Mouse (Mus musculus) CH12.LX (cell line): ENCODE data around the gene Sf3b6. TPM values are rescaled to one million over a fixed set of nuclear protein-coding genes. Genes with fewer than 3 reads are reported as not detected.

Source experiments
- DNase-seq: peaks from one replicate; pipeline ENCODE4 v3.0.0-alpha.2; 2013; ENCODE audit errors: extremely low read depth
- H3K27ac ChIP-seq: 2 replicates; pipeline ENCODE4 v1.5.1; 2012; ENCODE audit warnings: low read depth, mild to moderate bottlenecking, control low read depth, moderate library complexity; ENCODE audit not compliant: insufficient read depth
- H3K27me3 ChIP-seq: replicated peaks from 2 replicates; pipeline ENCODE3; 2012; ENCODE audit warnings: inconsistent platforms
- H3K36me3 ChIP-seq, 2 experiments: replicated peaks in 1 of 2; 2 replicates each; pipeline versions ENCODE3 to v1.6.1; 2012; ENCODE audit warnings: inconsistent platforms in 1 of 2, low read length in 1 of 2, mild to moderate bottlenecking in 1 of 2, mixed read lengths in 1 of 2, moderate library complexity in 1 of 2; ENCODE audit not compliant: control insufficient read depth in 1 of 2, insufficient read depth in 1 of 2
- H3K4me1 ChIP-seq, 2 experiments: 2 replicates each; pipeline ENCODE4 v1.6.1; 2012; ENCODE audit warnings: inconsistent platforms in 1 of 2, moderate library complexity in 1 of 2; ENCODE audit not compliant: insufficient read depth in 2 of 2, control insufficient read depth in 1 of 2
- H3K4me2 ChIP-seq: 2 replicates; pipeline ENCODE4 v1.6.1; 2012; ENCODE audit warnings: low read depth, mild to moderate bottlenecking, control low read depth; ENCODE audit not compliant: poor library complexity, insufficient read depth, severe bottlenecking
- H3K4me3 ChIP-seq, 3 experiments: fragments of 150-350 bp in 1 of 3; sonication (generic) in 1 of 3; replicated peaks in 1 of 3; 2 replicates each; pipeline versions ENCODE3 to v1.5.1; 2011 to 2012; ENCODE audit warnings: low read depth in 2 of 3, low read length in 2 of 3, mild to moderate bottlenecking in 2 of 3, moderate library complexity in 2 of 3, control low read depth in 1 of 3, improper control_type of control experiment in 1 of 3, inconsistent platforms in 1 of 3, mixed read lengths in 1 of 3; ENCODE audit not compliant: poor library complexity in 1 of 3
- H3K79me2 ChIP-seq: replicated peaks from 2 replicates; pipeline ENCODE4 v1.6.1; 2012; ENCODE audit warnings: mild to moderate bottlenecking, moderate library complexity; ENCODE audit not compliant: control insufficient read depth, poor library complexity, insufficient read depth, severe bottlenecking; ENCODE audit errors: extremely low read depth
- H3K9ac ChIP-seq: 2 replicates; pipeline ENCODE4 v1.6.1; 2012; ENCODE audit warnings: low read depth, mild to moderate bottlenecking, control low read depth, moderate library complexity; ENCODE audit not compliant: insufficient read depth
- H3K9me3 ChIP-seq: replicated peaks from 2 replicates; pipeline ENCODE3; 2012; ENCODE audit warnings: low read length, inconsistent platforms, mixed read lengths
- BHLHE40 ChIP-seq: IDR thresholded peaks from 2 replicates; pipeline ENCODE4 v1.6.1; 2011; ENCODE audit warnings: mild to moderate bottlenecking, low read depth, low read length, improper control_type of control experiment
- CHD1 ChIP-seq: IDR thresholded peaks from 2 replicates; pipeline ENCODE4 v1.6.1; 2012; ENCODE audit warnings: low read depth, low read length, improper control_type of control experiment, inconsistent platforms
- CTCF ChIP-seq, 2 experiments: IDR thresholded peaks in 1 of 2; conservative IDR thresholded peaks in 1 of 2; 2 replicates each; pipeline ENCODE4 v1.5.1; 2011 to 2012; ENCODE audit warnings: low read depth in 2 of 2, low read length in 2 of 2, improper control_type of control experiment in 1 of 2, inconsistent platforms in 1 of 2, mild to moderate bottlenecking in 1 of 2, moderate library complexity in 1 of 2
- E2F4 ChIP-seq: IDR thresholded peaks from 2 replicates; pipeline ENCODE4 v1.6.1; 2011; ENCODE audit warnings: low read depth, low read length, improper control_type of control experiment; ENCODE audit not compliant: insufficient replicate concordance
- EP300 ChIP-seq: IDR thresholded peaks from 2 replicates; pipeline ENCODE4 v1.6.1; 2011; ENCODE audit warnings: low read length, improper control_type of control experiment
- ETS1 ChIP-seq: conservative IDR thresholded peaks from 2 replicates; pipeline ENCODE4 v1.6.1; 2012; ENCODE audit warnings: low read depth, mild to moderate bottlenecking, inconsistent platforms, low read length, improper control_type of control experiment, moderate library complexity
- GABPA ChIP-seq: IDR thresholded peaks from 2 replicates; pipeline ENCODE4 v1.6.1; 2012; ENCODE audit warnings: low read depth, low read length, improper control_type of control experiment, inconsistent platforms; ENCODE audit not compliant: insufficient replicate concordance
- HCFC1 ChIP-seq: IDR thresholded peaks from 2 replicates; pipeline ENCODE4 v1.6.1; 2012; ENCODE audit warnings: low read depth, mild to moderate bottlenecking, inconsistent platforms, low read length, improper control_type of control experiment
- IRF4 ChIP-seq: IDR thresholded peaks from 2 replicates; pipeline ENCODE4 v1.6.1; 2014; ENCODE audit warnings: low read depth, mild to moderate bottlenecking, inconsistent platforms, low read length, improper control_type of control experiment
- JUN ChIP-seq: IDR thresholded peaks from 2 replicates; pipeline ENCODE4 v1.6.1; 2011; ENCODE audit warnings: low read depth, mild to moderate bottlenecking, low read length, improper control_type of control experiment, moderate library complexity; ENCODE audit not compliant: insufficient read depth
- NRF1 ChIP-seq: IDR thresholded peaks from 2 replicates; pipeline ENCODE4 v1.6.1; 2014; ENCODE audit warnings: low read depth, mild to moderate bottlenecking, inconsistent platforms, low read length, improper control_type of control experiment, moderate library complexity
- PAX5 ChIP-seq: IDR thresholded peaks from 2 replicates; pipeline ENCODE4 v1.6.1; 2012; ENCODE audit warnings: low read length, inconsistent platforms, mixed read lengths
- POLR2A ChIP-seq: IDR thresholded peaks from 2 replicates; pipeline ENCODE4 v1.6.1; 2011; ENCODE audit warnings: low read depth, mild to moderate bottlenecking, improper control_type of control experiment, low read length
- POLR2AphosphoS2 ChIP-seq: IDR thresholded peaks from 2 replicates; pipeline ENCODE4 v1.6.1; 2011; ENCODE audit warnings: low read depth, low read length, improper control_type of control experiment
- TBP ChIP-seq: conservative IDR thresholded peaks from 2 replicates; pipeline ENCODE4 v1.6.1; 2011; ENCODE audit warnings: low read depth, low read length, improper control_type of control experiment
- TCF12 ChIP-seq: IDR thresholded peaks from 2 replicates; pipeline ENCODE4 v1.6.1; 2014; ENCODE audit warnings: low read depth, mild to moderate bottlenecking, inconsistent platforms, low read length, improper control_type of control experiment
- UBTF ChIP-seq: IDR thresholded peaks from 2 replicates; pipeline ENCODE4 v1.6.1; 2012; ENCODE audit warnings: low read depth, mild to moderate bottlenecking, inconsistent platforms, low read length, improper control_type of control experiment, moderate library complexity
- ZC3H11A ChIP-seq: IDR thresholded peaks from 2 replicates; pipeline ENCODE4 v1.6.1; 2012; ENCODE audit warnings: low read depth, mild to moderate bottlenecking, inconsistent platforms, low read length, improper control_type of control experiment
- ZMIZ1 ChIP-seq: IDR thresholded peaks from 2 replicates; pipeline ENCODE4 v1.6.1; 2012; ENCODE audit warnings: low read depth, mild to moderate bottlenecking, inconsistent platforms, low read length, improper control_type of control experiment
- dilution Hi-C: fragments of 300-500 bp; cut with MboI; formaldehyde crosslinking; loops from 2 replicates; pipeline ENCODE4 v1.14.3; 2020; ENCODE audit warnings: low sequenced_read_pairs; ENCODE audit not compliant: extremely low pct_unique_long_range_greater_than_20kb, extremely low pct_ligation_motif_present
- in situ Hi-C: fragments of 300-500 bp; cut with MboI; formaldehyde crosslinking; loops from 3 replicates; pipeline ENCODE4 v1.14.3; 2019; ENCODE audit warnings: low sequenced_read_pairs, low pct_ligation_motif_present, low pct_unique_long_range_greater_than_20kb, mixed read lengths
- polyA plus RNA-seq: library from polyadenylated mRNA; unstranded; fragments of >175 nt; gene quantifications from 2 replicates; pipeline ENCODE4 v1.2.1, GENCODE M21; 2012; ENCODE audit warnings: low read depth; ENCODE audit not compliant: insufficient read length
- total RNA-seq, 2 experiments: library from RNA; depleted of rRNA; stranded (reverse); fragments of 300-350 nt in 1 of 2; fragments of >200 nt in 1 of 2; gene quantifications; 2 replicates each; pipeline ENCODE4 v1.2.3; 2012 to 2014

Sf3b6 gene
- total and polyA plus RNA-seq, 3 experiments, result 109 to 346 (median 151) TPM

GRCm38 (mm10) chr12:4769333-4769723, 48.0 kb upstream of the Sf3b6 start:
- no peak for DNase-seq
- dilution Hi-C loops, result no loop called here
- H3K9me3 ChIP-seq, result peaks cover 10% of the 10 kb centered on the region
- in situ Hi-C loops, result no loop called here
- H3K9ac ChIP-seq, result no peak overlapping the region
- no peaks in the 10 kb centered on the region for H3K36me3 ChIP-seq
- no peak overlapping the region for H3K4me2 ChIP-seq
- H3K4me1 ChIP-seq, result no peaks in the 10 kb centered on the region
- H3K27me3 ChIP-seq, result no peaks in the 10 kb centered on the region
- H3K27ac ChIP-seq, result no peak overlapping the region
- H3K79me2 ChIP-seq, result no peaks in the 10 kb centered on the region
- no peak overlapping the region for H3K4me3 ChIP-seq
- no peak for TF ChIP-seq ZMIZ1

- Histone ChIP-seq H3K27ac (no peak overlapping the region), H3K27me3 (no peaks in the 10 kb centered on the region), H3K9ac (no peak overlapping the region)
- no peak for TF ChIP-seq CTCF (conservative IDR thresholded peaks at IDR 0.05 in 1 of 2, IDR thresholded peaks at IDR 0.05 in 1 of 2; ENCODE audit: low read depth in 2 of 2, low read length in 2 of 2)
- no peak for TF ChIP-seq IRF4
- no peak for TF ChIP-seq UBTF
- TF ChIP-seq TCF12, result no peak
- TF ChIP-seq POLR2AphosphoS2, result no peak
- no peak for TF ChIP-seq POLR2A
- TF ChIP-seq E2F4, result no peak
- TF ChIP-seq BHLHE40, result no peak
- no peak for TF ChIP-seq EP300
- TF ChIP-seq TBP, result no peak
- TF ChIP-seq PAX5, result no peak
- TF ChIP-seq NRF1, result no peak
- TF ChIP-seq, all 38 proteins: peak for 0
- Histone ChIP-seq H3K4me1 (peaks cover 0 to 3% of the 10 kb centered on the region in 2 experiments; a peak in 1 of 4 replicates), H3K79me2 (no peaks in the 10 kb centered on the region), H3K36me3 (no peaks in the 10 kb centered on the region), H3K4me2 (no peak overlapping the region), H3K4me3 (no peak overlapping the region), H3K9me3 (no peaks in the 10 kb centered on the region)
- no peak for DNase-seq
- dilution Hi-C loops, result no loop called here
- in situ Hi-C loops, result no loop called here
These were observed 42.3 kb upstream of the Sf3b6 start for GRCm38 (mm10) chr12:4774895-4775587.

DNA sequence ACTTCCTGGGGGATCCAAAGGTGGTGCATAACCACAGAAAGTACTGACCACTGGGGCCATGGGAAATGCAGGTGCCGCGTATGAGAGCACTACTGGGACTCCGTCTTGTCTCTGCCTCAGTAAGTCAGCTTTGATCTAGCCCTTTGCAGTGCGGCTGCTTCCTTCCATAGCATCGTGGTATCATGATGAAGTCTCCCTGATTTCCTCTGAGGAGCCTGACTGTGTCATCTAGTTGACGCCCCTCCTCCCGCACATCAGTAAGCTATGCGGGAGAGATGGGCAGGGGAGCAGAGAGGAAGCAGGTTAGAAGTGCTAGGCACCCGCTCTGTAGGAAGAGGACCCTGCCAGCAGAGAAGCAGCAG, 41.8 kb upstream of the Sf3b6 start:
- DNase-seq, result no peak
- in situ Hi-C loops, result no loop called here
- no peak overlapping the region for H3K9ac ChIP-seq

More for the DNA sequence above, 41.8 kb upstream of the Sf3b6 start:
- peaks cover 0 to 3% of the 10 kb centered on the region in 2 experiments; a peak in 1 of 4 replicates for H3K4me1 ChIP-seq
- no peaks in the 10 kb centered on the region for H3K9me3 ChIP-seq
- H3K4me2 ChIP-seq, result no peak overlapping the region
- dilution Hi-C loops, result no loop called here
- no peak overlapping the region for H3K4me3 ChIP-seq
- H3K27ac ChIP-seq, result no peak overlapping the region
- H3K36me3 ChIP-seq, result no peaks in the 10 kb centered on the region
- no peaks in the 10 kb centered on the region for H3K79me2 ChIP-seq
- H3K27me3 ChIP-seq, result no peaks in the 10 kb centered on the region
- no peak for TF ChIP-seq NRF1
- no peak for TF ChIP-seq GABPA
- no peak for TF ChIP-seq PAX5
- TF ChIP-seq CHD1, result no peak
- TF ChIP-seq ETS1, result no peak
- TF ChIP-seq HCFC1, result no peak
- TF ChIP-seq ZC3H11A, result no peak
- TF ChIP-seq CTCF (conservative IDR thresholded peaks at IDR 0.05 in 1 of 2, IDR thresholded peaks at IDR 0.05 in 1 of 2; ENCODE audit: low read depth in 2 of 2, low read length in 2 of 2), result no peak
- no peak for TF ChIP-seq JUN
- TF ChIP-seq, all 38 proteins: peak for 0
